Mouse (Mus musculus) forebrain, embryonic 13.5 days (tissue): ENCODE data around the gene Olfr556. TPM values are rescaled to one million over a fixed set of nuclear protein-coding genes. Genes with fewer than 3 reads are reported as not detected.

Experiments
- ATAC-seq: fragments of 200-750 bp; cut with Nextera tagmentation; 2 replicates; pipeline ENCODE4 v1.8.0; 2017
- H3K27ac ChIP-seq: fragments of 300-500 bp; sonication (generic); 2 replicates; pipeline ENCODE4 v1.5.1; 2015; ENCODE audit warnings: inconsistent platforms, mild to moderate bottlenecking, moderate library complexity
- H3K27me3 ChIP-seq: fragments of 300-500 bp; sonication (generic); 2 replicates; pipeline ENCODE4 v1.6.1; 2015; ENCODE audit warnings: mild to moderate bottlenecking, inconsistent platforms
- H3K36me3 ChIP-seq: fragments of 300-500 bp; sonication (generic); 2 replicates; pipeline ENCODE4 v1.6.1; 2015; ENCODE audit warnings: mild to moderate bottlenecking, inconsistent platforms; ENCODE audit not compliant: poor library complexity, severe bottlenecking
- H3K4me1 ChIP-seq: fragments of 300-500 bp; sonication (generic); 2 replicates; pipeline ENCODE4 v1.6.1; 2015; ENCODE audit warnings: inconsistent platforms
- H3K4me2 ChIP-seq: fragments of 300-500 bp; sonication (generic); 2 replicates; pipeline ENCODE4 v1.6.1; 2015; ENCODE audit warnings: inconsistent platforms, mild to moderate bottlenecking, moderate library complexity
- H3K4me3 ChIP-seq: fragments of 300-500 bp; sonication (generic); 2 replicates; pipeline ENCODE4 v1.5.1; 2015; ENCODE audit warnings: mild to moderate bottlenecking, inconsistent platforms
- H3K9ac ChIP-seq: fragments of 300-500 bp; sonication (generic); 2 replicates; pipeline ENCODE4 v1.6.1; 2015; ENCODE audit warnings: mild to moderate bottlenecking, inconsistent platforms
- H3K9me3 ChIP-seq: fragments of 300-500 bp; sonication (generic); replicated peaks from 2 replicates; pipeline ENCODE4 v1.6.1; 2016; ENCODE audit warnings: inconsistent platforms
- WGBS: fragments of 180-500 bp; shearing (Covaris S2); methylation state at CpG from one replicate; pipeline ENCODE4 v1.1.7; 2015; 5-methylcytosine and 5-hydroxymethylcytosine counted together
- polyA plus RNA-seq: library from polyadenylated mRNA; unstranded; fragments of >200 nt; fragmentation: Nextera tagmentation; extraction: Ambion mirVana; gene quantifications from 2 replicates; pipeline ENCODE4 v1.2.1, GENCODE M21; 2015

Gene Olfr556
- polyA plus RNA-seq, 1 experiment from 2014 or later = not detected

DNA sequence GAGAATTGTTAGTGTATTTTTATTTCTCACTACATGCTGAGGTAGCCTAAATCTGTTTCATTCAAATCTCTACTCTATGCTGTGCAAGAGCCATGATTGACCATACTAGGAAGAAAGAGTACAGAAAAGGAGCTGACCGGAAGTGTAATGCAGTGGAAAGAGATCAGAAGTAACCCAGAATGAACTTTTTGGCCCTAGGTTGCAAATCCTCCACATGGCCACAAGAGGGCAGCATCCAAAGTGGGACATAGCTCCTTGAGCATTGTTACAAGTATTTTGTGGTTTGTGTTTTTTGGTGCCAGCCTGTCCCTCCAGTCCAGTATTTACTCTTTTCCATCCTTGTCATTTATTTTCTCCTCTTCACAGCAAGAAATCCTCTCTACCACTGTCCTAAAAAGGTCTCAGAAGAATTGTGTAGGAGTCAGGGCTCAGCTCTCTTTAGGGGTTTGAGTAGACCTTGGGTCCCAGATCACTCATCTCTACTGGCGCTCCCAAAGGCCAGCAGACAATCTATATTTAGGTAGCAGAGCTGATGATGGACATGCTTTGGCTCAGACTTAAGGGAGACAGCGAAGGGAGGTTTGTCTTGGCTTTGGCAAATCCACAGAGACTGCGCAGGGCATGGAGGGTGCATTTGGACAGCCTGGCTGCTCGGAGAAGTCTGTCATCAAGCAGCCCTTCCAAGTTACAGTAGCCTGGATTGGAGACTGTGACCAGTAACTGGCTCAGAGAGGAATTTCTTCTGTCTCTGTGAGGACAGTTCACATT lies 30.8 kb downstream of the Olfr556 start, which contains the start of gene Olfr557:
Gene Olfr557 (plus strand): TSS at position 553 of the 768 bp plus-strand sequence.
- no peak within 1 kb of the TSS for H3K9ac ChIP-seq
- no peaks in the 10 kb centered on the region for H3K9me3 ChIP-seq
- H3K4me1 ChIP-seq = no peaks in the 10 kb centered on the region
- H3K4me3 ChIP-seq = no peak within 1 kb of the TSS
- ATAC-seq = no peak
- 86% methylated on average over 5 of the region's 5 CpGs for WGBS
- H3K4me2 ChIP-seq = no peak within 1 kb of the TSS
- no peaks in the 10 kb centered on the region for H3K36me3 ChIP-seq
- no peak within 1 kb of the TSS for H3K27ac ChIP-seq
- no peaks in the 10 kb centered on the region for H3K27me3 ChIP-seq

DNA sequence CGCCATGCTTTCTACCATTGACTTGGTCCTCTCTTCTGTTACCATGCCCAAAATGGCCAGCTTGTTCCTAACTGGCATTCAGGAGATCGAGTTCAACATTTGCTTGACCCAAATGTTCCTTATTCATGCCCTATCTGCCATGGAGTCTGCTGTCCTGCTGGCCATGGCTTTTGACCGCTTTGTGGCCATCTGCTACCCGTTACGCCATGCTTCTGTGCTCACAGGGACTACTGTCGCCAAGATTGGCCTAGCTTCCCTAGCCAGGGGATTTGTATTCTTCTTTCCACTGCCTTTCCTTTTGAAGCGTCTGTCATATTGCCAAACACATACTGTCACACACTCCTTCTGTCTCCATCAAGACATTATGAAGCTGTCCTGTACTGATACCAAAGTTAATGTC lies 33.8 kb downstream of the Olfr556 start:
- Histone ChIP-seq H3K9me3 (no peaks in the 10 kb centered on the region), H3K27ac (no peak overlapping the region), H3K4me2 (no peak overlapping the region), H3K36me3 (no peaks in the 10 kb centered on the region), H3K27me3 (no peaks in the 10 kb centered on the region), H3K9ac (no peak overlapping the region), H3K4me3 (no peak overlapping the region), H3K4me1 (no peaks in the 10 kb centered on the region)
- WGBS = 85% methylated on average over 7 of the region's 7 CpGs
- ATAC-seq = no peak

DNA sequence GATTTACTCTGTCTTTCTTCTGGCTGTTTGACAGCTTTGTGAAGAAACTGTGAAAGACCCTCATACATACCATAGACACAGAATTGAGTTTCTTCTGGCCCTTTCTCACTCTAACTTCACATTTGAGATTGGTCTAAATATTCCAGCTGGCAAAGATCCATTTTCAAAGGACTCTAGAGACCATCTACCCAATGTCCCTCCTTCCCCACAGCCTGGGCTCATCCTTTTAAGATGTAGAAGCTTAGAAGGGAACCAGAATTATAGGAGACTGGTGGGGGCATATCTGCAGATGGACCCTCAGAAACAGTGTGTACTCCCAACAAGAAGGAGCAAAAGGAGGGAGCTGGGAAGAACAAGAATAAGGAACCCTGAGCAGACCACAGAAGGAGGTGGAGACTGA lies 37.2 kb downstream of the Olfr556 start, which contains the start of gene Olfr558:
Gene Olfr558 (plus strand): TSS at position 301 of the 400 bp plus-strand sequence.
- Histone ChIP-seq H3K4me3 (no peak within 1 kb of the TSS), H3K4me1 (no peaks in the 10 kb centered on the region), H3K9me3 (no peaks in the 10 kb centered on the region), H3K27me3 (no peaks in the 10 kb centered on the region), H3K4me2 (no peak within 1 kb of the TSS), H3K27ac (no peak within 1 kb of the TSS), H3K9ac (no peak within 1 kb of the TSS), H3K36me3 (no peaks in the 10 kb centered on the region)
- ATAC-seq = no peak

DNA sequence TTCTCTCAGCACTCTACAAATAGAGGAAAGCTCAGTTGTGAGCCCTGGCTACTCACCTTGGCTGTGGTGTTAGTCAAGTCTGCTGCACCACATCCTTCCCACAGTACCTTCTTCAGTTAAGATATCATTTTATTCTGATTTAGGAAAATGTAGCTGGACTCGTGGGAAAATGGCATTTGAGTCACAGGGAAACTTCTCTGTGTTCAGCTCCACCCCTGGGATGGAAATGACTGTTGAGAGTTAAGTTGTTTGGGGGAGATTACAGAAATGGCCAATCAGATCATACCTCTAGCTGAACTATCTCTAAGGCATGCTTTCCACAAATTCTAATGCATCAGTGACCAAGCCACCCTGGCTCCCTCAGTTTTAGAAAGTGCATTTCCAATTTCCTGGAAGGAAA lies 54.3 kb downstream of the Olfr556 start, which contains the start of gene Olfr33:
Gene Olfr33 (minus strand): TSS at position 101 of the 400 bp plus-strand sequence.
- Histone ChIP-seq H3K9ac (no peak within 1 kb of the TSS), H3K4me1 (no peaks in the 10 kb centered on the region), H3K27me3 (no peaks in the 10 kb centered on the region), H3K27ac (no peak within 1 kb of the TSS), H3K4me2 (no peak within 1 kb of the TSS), H3K4me3 (no peak within 1 kb of the TSS), H3K36me3 (no peaks in the 10 kb centered on the region), H3K9me3 (no peaks in the 10 kb centered on the region)
- ATAC-seq = no peak
- whole genome bisulfite sequencing = 31% methylated on average over 1 of the region's 1 CpGs

Other genes starting within 250 kb of the Olfr556 start
- 151 and 171 TPM in 2 replicates for gene Rrm1, start 223.2 kb upstream of the Olfr556 start, polyA plus RNA-seq
- gene Olfr543, start 183.2 kb upstream of the Olfr556 start, polyA plus RNA-seq = 0.82 and 0.89 TPM in 2 replicates
- gene Olfr544, start 176.6 kb upstream of the Olfr556 start, polyA plus RNA-seq = 0.16 and 0.30 TPM in 2 replicates
- gene Olfr545, start 165.3 kb upstream of the Olfr556 start, polyA plus RNA-seq = 0.21 and 0.30 TPM in 2 replicates
- gene Olfr547, start 130.2 kb upstream of the Olfr556 start, polyA plus RNA-seq = not detected in 2 replicates
- not detected in 2 replicates for gene Olfr548-ps1, start 124.0 kb upstream of the Olfr556 start, polyA plus RNA-seq
- gene Olfr549, start 115.0 kb upstream of the Olfr556 start, polyA plus RNA-seq = not detected in 2 replicates
- gene Trim21, start 99.4 kb upstream of the Olfr556 start, polyA plus RNA-seq = 0.09 TPM in 1 of 2 replicates, not detected in the other
- gene Olfr550, start 93.5 kb upstream of the Olfr556 start, polyA plus RNA-seq = not detected in 2 replicates
- gene Olfr551, start 73.0 kb upstream of the Olfr556 start, polyA plus RNA-seq = not detected in 2 replicates
- not detected in 2 replicates for gene Olfr552, start 67.1 kb upstream of the Olfr556 start, polyA plus RNA-seq
- gene Olfr553, start 46.7 kb upstream of the Olfr556 start, polyA plus RNA-seq = not detected in 2 replicates
- not detected in 2 replicates for gene Olfr554, start 26.5 kb upstream of the Olfr556 start, polyA plus RNA-seq
- gene Olfr555, start 6.1 kb upstream of the Olfr556 start, polyA plus RNA-seq = not detected in 2 replicates
- gene Trim68, start 22.4 kb downstream of the Olfr556 start, polyA plus RNA-seq = 5.2 and 6.5 TPM in 2 replicates
- gene Olfr557, start 31.0 kb downstream of the Olfr556 start, polyA plus RNA-seq = not detected in 2 replicates
- gene Olfr558, start 37.3 kb downstream of the Olfr556 start, polyA plus RNA-seq = not detected in 2 replicates
- not detected in 2 replicates for gene Olfr33, start 54.2 kb downstream of the Olfr556 start, polyA plus RNA-seq
- not detected in 2 replicates for gene Olfr559, start 62.6 kb downstream of the Olfr556 start, polyA plus RNA-seq
- gene Olfr560, start 94.5 kb downstream of the Olfr556 start, polyA plus RNA-seq = not detected in 2 replicates
- not detected in 2 replicates for gene Olfr78, start 94.6 kb downstream of the Olfr556 start, polyA plus RNA-seq
- gene Olfr561, start 106.3 kb downstream of the Olfr556 start, polyA plus RNA-seq = not detected in 2 replicates
- not detected in 2 replicates for gene Olfr564, start 138.6 kb downstream of the Olfr556 start, polyA plus RNA-seq
- not detected in 2 replicates for gene Olfr566, start 193.9 kb downstream of the Olfr556 start, polyA plus RNA-seq
- gene Olfr568, start 212.2 kb downstream of the Olfr556 start, polyA plus RNA-seq = not detected in 2 replicates
- not detected in 2 replicates for gene Olfr569, start 226.0 kb downstream of the Olfr556 start, polyA plus RNA-seq
- gene Olfr570, start 229.7 kb downstream of the Olfr556 start, polyA plus RNA-seq = not detected in 2 replicates